12 mouse cellular contexts compared by ENCODE assay signal in genomic region chr5:106773201-106773934, GRCm38 (mm10).
DNase-seq lines count a peak whose midpoint lies in the region; ATAC-seq and TF ChIP-seq lines count a peak whose summit lies in the region.
"Had no signal": no experiment of that assay in that cellular context is flagged by ENCODE, and none has a peak within 500 bp of the region (broad histone marks: within the 10 kb centered on the region; RNA-seq: fewer than 3 reads in every experiment).

No protein-coding gene starts in this region.

- TF ChIP-seq POLR2A in ES-Bruce4 (IDR thresholded peaks at IDR 0.05; ENCODE audit: insufficient read depth, low read length) = no peak

- no peak overlapping the region for H3K4me2 ChIP-seq in embryonic facial prominence, embryonic 15.5 days (replicated peaks)
- no peak overlapping the region for H3K4me2 ChIP-seq in intestine, embryonic 16.5 days (ENCODE audit: low read depth, low read length)
- H3K4me2 ChIP-seq: lung, embryonic 15.5 days had no signal

- ATAC-seq in embryonic facial prominence, embryonic 15.5 days (ENCODE audit: insufficient number of reproducible peaks, low FRiP score, low TSS enrichment, low read depth) = no peak
- no peak for ATAC-seq in intestine, embryonic 16.5 days

- peaks cover 13% of the 10 kb centered on the region for H3K4me1 ChIP-seq in ES-Bruce4 (ENCODE audit: control insufficient read depth, insufficient read depth, low read length)
- H3K4me1 ChIP-seq in embryonic facial prominence, embryonic 15.5 days = 0 out of 2 replicates have a peak, but pooled peaks cover 5% of the 10 kb centered on the region
- H3K4me1 ChIP-seq in limb, embryonic 10.5 days = peaks cover 31% of the 10 kb centered on the region
- H3K4me1 ChIP-seq in intestine, embryonic 16.5 days (ENCODE audit: control insufficient read depth, insufficient read depth, low read length) = no peaks in the 10 kb centered on the region
- H3K4me1 ChIP-seq: lung, embryonic 15.5 days had no signal

- H3K9ac ChIP-seq in ES-Bruce4 (ENCODE audit: low read depth, poor library complexity, severe bottlenecking) = no peak overlapping the region
- no peak overlapping the region for H3K9ac ChIP-seq in embryonic facial prominence, embryonic 15.5 days
- H3K9ac ChIP-seq in intestine, embryonic 16.5 days (ENCODE audit: low read depth, low read length) = no peak overlapping the region
- H3K9ac ChIP-seq: lung, embryonic 15.5 days had no signal

- TF ChIP-seq EP300 in ES-Bruce4 (IDR thresholded peaks at IDR 0.05; ENCODE audit: insufficient read depth, low read depth, low read length) = no peak

- H3K4me3 ChIP-seq in ES-Bruce4 (ENCODE audit: low read depth, low read length) = no peak overlapping the region
- H3K4me3 ChIP-seq in embryonic facial prominence, embryonic 15.5 days (replicated peaks) = no peak overlapping the region
- no peak overlapping the region for H3K4me3 ChIP-seq in limb, embryonic 10.5 days
- H3K4me3 ChIP-seq in intestine, embryonic 16.5 days (ENCODE audit: low read length) = no peak overlapping the region
- H3K4me3 ChIP-seq: lung, embryonic 15.5 days had no signal

- H3K9me3 ChIP-seq in ES-Bruce4 (replicated peaks; ENCODE audit: control insufficient read depth, insufficient read depth, low read length, poor library complexity, severe bottlenecking) = no peaks in the 10 kb centered on the region
- H3K9me3 ChIP-seq in embryonic facial prominence, embryonic 15.5 days (replicated peaks) = no peaks in the 10 kb centered on the region
- H3K9me3 ChIP-seq in limb, embryonic 10.5 days (replicated peaks) = no peaks in the 10 kb centered on the region
- no peaks in the 10 kb centered on the region for H3K9me3 ChIP-seq in intestine, embryonic 16.5 days (ENCODE audit: control insufficient read depth, low read length)
- H3K9me3 ChIP-seq: lung, embryonic 15.5 days had no signal

- no peaks in the 10 kb centered on the region for H3K27me3 ChIP-seq in ES-Bruce4 (ENCODE audit: control insufficient read depth, insufficient read depth, low read length, poor library complexity, severe bottlenecking)
- H3K27me3 ChIP-seq in embryonic facial prominence, embryonic 15.5 days = no peaks in the 10 kb centered on the region
- no peaks in the 10 kb centered on the region for H3K27me3 ChIP-seq in limb, embryonic 10.5 days (ENCODE audit: low read depth, poor library complexity, severe bottlenecking)
- no peaks in the 10 kb centered on the region for H3K27me3 ChIP-seq in intestine, embryonic 16.5 days (replicated peaks; ENCODE audit: control insufficient read depth, insufficient read depth, low read length)
- H3K27me3 ChIP-seq: lung, embryonic 15.5 days had no signal

- peak; percentile 35 for DNase-seq in 3T3-L1 (ENCODE audit: low read depth, low spot score)
- DNase-seq in limb, embryonic 10.5 days (ENCODE audit: low spot score) = peak; percentile 47
- DNase-seq in adrenal gland, postnatal 10 days = no peak
- no peak for DNase-seq in left cerebral cortex, adult 11 months (ENCODE audit: low spot score)
- no peak for DNase-seq in thymus, adult 18-20 months
- DNase-seq: cerebellum, adult 11-12 months; heart, postnatal 4 days; layer of hippocampus, postnatal 36 days had no signal

- H3K36me3 ChIP-seq in ES-Bruce4 (ENCODE audit: control insufficient read depth, insufficient read depth, low read length, poor library complexity, severe bottlenecking) = no peaks in the 10 kb centered on the region
- H3K36me3 ChIP-seq in embryonic facial prominence, embryonic 15.5 days = no peaks in the 10 kb centered on the region
- H3K36me3 ChIP-seq in limb, embryonic 10.5 days = no peaks in the 10 kb centered on the region
- H3K36me3 ChIP-seq in intestine, embryonic 16.5 days (ENCODE audit: control insufficient read depth, insufficient read depth, low read length) = no peaks in the 10 kb centered on the region
- H3K36me3 ChIP-seq: lung, embryonic 15.5 days had no signal

- TF ChIP-seq CTCF in ES-Bruce4 (IDR thresholded peaks at IDR 0.05; ENCODE audit: low read depth, low read length) = no peak

- 22% methylated on average over 3 of the region's 3 CpGs for WGBS in embryonic facial prominence, embryonic 15.5 days
- WGBS in limb, embryonic 10.5 days = 45% methylated on average over 3 of the region's 3 CpGs
- 58% methylated on average over 3 of the region's 3 CpGs for WGBS in intestine, embryonic 16.5 days

- H3K27ac ChIP-seq in ES-Bruce4 (ENCODE audit: insufficient read depth, low read length) = peak overlapping the region; percentile 93
- peak overlapping the region; percentile 56 for H3K27ac ChIP-seq in embryonic facial prominence, embryonic 15.5 days (replicated peaks)
- peak overlapping the region; percentile 27 for H3K27ac ChIP-seq in limb, embryonic 10.5 days
- no peak overlapping the region for H3K27ac ChIP-seq in intestine, embryonic 16.5 days (ENCODE audit: low read length)
- H3K27ac ChIP-seq: lung, embryonic 15.5 days had no signal

Comparison
In these comparisons a context has a peak if more than half of its experiments do, and no peak if none do; other contexts are left out.
1. DNase-seq: peak in 3T3-L1 (single experiment) and limb, embryonic 10.5 days (single experiment); none in adrenal gland, postnatal 10 days (single experiment), left cerebral cortex, adult 11 months (single experiment) and thymus, adult 18-20 months (0 of 2).